Mouse (Mus musculus): ENCODE measurements around the gene Paxip1.

GRCm38 (mm10) chr5:27792531-27793205 lies 1.2 kb upstream of the Paxip1 start:
- TF ChIP-seq CTCF (IDR thresholded peaks at IDR 0.05; ENCODE audit: extremely low read depth, insufficient read length, insufficient replicate concordance, low read depth, low read length) (no peak), POLR2A (IDR thresholded peaks at IDR 0.05; ENCODE audit: low read depth, low read length) (no peak)

All from small intestine, adult 2 months (tissue).